Mouse (Mus musculus) thymus, postnatal 25 days (tissue): Measurements from ENCODE around the gene Tro.

Source experiments
- DNase-seq: peaks from one replicate; pipeline ENCODE4 v3.0.0; 2022

Gene Tro

DNA sequence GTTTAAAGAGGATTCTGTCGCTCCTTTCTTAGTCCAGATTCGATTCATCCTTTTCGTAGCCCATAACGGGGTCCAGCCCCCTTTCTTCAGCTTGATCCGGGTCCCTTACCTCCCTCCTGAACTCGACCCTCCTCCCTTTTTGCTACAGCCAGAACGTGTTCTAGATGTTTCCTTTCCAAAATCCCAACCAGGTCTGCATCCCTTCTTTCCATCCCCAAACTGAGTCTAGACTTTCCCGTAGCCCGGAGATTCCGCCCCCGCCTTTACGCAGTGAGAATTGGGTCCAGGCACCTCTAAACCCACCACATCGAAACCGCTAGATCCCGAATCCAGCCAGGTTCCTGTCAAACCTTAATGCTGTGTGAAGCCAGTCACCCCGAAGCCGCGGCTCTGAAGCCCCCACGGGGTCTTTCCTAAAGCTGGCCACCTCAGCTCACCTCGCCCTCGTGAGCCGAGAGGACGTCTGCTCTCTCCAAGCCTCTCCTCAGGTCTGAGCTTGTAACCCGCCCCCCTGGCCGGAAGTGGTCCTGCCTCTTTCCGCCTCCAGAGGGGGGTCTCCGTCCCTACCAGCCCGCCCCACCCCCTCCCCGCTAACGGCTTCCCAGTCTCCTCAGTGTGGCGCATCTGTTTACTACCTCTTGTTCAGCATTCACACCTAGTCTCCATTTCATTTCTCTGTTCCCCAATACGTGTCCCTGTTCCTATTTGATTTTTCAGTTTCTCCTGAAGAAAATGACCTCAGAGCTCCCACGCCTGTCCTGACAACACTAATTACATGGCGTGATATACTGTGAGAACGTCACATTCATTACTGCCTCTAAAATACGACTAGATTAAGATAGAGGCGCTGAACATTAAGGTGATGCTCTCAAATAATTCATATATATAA, at the start of gene Tro:
Gene Tro, minus strand, starts transcription at position 676 of the 889 bp plus-strand sequence.
- DNase-seq: peak; percentile 1

DNA sequence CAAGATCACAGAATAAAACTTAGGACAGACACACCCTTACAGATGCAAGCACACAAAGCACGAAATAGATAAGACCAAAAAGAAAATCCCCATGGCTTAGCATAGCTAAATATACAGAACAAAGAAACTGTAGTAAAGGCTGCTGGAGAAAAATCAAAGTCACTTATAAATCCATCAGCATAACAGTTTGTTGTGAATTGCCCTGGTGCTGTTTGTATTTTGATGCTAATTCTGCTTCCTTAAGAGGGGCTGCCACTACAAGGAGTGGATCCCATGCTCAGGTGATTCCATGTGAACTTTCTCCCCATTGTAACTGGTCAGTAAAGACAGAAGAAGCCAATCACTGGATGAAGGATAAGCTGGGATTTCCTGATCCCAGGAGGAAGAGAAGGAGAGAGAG, 20.1 kb upstream of the Tro start:
- DNase-seq: no peak

DNA sequence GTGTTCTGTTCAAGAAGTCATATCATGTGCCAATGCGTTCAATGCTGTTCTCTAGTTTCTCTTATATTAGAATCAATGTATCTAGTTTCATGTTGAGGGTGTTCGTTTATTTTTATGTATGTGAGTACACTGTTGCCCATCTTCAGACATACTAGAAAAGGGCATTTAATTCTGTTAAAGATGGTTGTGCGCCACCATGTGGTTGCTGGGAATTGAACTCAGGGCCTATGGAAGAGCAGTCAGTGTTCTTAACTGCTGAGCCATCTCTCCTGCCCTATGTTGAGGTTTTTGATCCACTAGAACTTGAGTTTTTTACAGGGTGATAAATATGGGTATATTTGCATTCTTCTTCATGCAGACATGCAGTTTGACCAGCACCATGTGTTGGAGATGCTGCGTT, 5.4 kb upstream of the Tro start:
- DNase-seq: peak; percentile 24

DNA sequence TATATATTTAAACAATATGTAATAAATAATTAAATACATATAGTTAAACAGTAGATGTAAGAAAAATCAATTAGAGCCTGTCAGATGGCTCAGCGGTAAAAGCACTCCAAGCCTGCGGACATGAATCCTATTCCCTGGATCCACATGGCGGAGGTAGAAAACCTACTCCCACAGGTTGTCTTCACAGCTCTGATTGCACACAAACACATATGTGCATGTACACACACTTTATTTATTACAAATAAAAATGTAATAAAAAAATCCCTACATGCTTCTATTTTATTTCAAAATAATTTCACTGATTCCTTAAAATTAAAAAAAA, 375 bp upstream of the Tro start:
- DNase-seq: no peak

DNA sequence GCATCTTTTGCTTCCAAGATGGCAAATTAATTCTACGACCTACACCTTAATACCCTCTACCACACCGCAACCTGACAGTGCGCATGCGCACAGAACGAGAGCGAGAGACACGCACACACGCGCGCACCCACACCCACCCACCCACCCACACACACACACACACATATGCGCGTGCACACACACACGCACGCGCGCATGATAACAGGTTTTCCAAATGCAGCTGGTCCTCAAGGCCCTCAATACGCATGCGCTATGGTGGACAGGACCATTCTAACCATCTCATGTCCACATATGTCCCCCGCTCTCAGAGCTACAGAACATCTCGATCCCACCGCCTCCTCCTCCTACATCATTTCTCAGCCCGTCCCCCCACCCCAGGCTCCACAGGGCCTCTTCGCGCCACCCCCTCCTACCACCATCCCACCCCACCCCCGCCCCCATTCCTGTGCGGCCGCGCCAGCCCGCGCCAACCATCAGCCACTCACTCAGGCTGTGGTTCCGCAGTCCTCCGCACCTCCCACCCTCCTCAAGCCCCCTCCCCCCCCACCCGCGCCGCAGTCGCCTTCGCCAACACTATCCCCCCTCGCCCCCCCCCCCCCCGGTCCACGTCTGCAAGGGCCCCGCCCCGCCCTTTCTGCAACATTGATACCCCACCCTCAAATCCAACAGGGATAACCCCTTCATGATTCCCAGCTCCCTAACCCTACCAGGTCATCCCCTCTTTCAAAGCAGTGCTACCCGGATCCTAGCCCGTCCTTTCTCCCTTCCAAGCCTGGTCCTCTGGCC, 1.1 kb downstream of the Tro start:
- no peak for DNase-seq

- no peak for DNase-seq
Observed at GRCm38 (mm10) chrX:150636421-150636820, 21.0 kb downstream of the Tro start.

DNA sequence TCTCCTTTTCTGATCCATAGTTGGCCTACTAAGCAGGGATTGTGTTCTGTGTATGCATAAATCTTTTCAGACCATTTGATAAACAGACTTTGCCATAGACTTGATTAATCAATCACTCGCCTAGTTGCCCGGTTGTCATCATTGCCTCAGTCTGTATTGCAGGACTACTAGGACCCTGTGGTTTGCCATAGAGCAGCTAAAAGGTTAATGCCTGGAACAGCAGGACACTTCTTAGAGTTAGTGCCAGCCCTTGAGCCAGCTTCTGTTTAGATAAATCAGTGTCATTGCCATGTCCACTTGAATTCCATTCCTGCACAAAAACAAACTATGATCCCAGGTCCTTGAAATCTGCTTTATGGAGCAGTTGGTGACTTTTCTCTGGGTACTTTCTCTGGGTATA, 58.5 kb downstream of the Tro start:
- DNase-seq: no peak
